Mouse (Mus musculus) spleen, postnatal 10 days (tissue): ENCODE measurements around the gene Cc2d1a.

ENCODE experiments used
- DNase-seq, 2 experiments: peaks; one replicate each; pipeline ENCODE4 v3.0.0; 2021 to 2022; ENCODE audit warnings: low spot score in 2 of 2

Cc2d1a gene

GRCm38 (mm10) chr8:84178592-84178991, 30.9 kb upstream of the Cc2d1a start:
- DNase-seq = no peak

- no peak for DNase-seq
Measured at GRCm38 (mm10) chr8:84177405-84177804, 29.7 kb upstream of the Cc2d1a start.

- DNase-seq = no peak
Measured at GRCm38 (mm10) chr8:84176560-84176959, 28.8 kb upstream of the Cc2d1a start.

GRCm38 (mm10) chr8:84173861-84174260, 26.1 kb upstream of the Cc2d1a start:
- DNase-seq = peak in 1 of 2 experiments; percentile 46

GRCm38 (mm10) chr8:84170096-84170495, 22.4 kb upstream of the Cc2d1a start:
- no peak for DNase-seq

GRCm38 (mm10) chr8:84167696-84168095, 20.0 kb upstream of the Cc2d1a start:
- DNase-seq = no peak

GRCm38 (mm10) chr8:84157620-84158019, 9.9 kb upstream of the Cc2d1a start:
- no peak for DNase-seq

GRCm38 (mm10) chr8:84149181-84149580, 1.4 kb upstream of the Cc2d1a start:
- DNase-seq = no peak

GRCm38 (mm10) chr8:84148531-84148850, 755 bp upstream of the Cc2d1a start:
- no peak for DNase-seq

- no peak for DNase-seq
Measured at GRCm38 (mm10) chr8:84147324-84147766, 391 bp downstream of the Cc2d1a start.

- DNase-seq = no peak
Measured at GRCm38 (mm10) chr8:84144636-84145245, 3.0 kb downstream of the Cc2d1a start.

- DNase-seq = no peak
Measured at GRCm38 (mm10) chr8:84140838-84141237, 6.9 kb downstream of the Cc2d1a start.

GRCm38 (mm10) chr8:84137848-84138247, 9.9 kb downstream of the Cc2d1a start:
- DNase-seq = no peak

- no peak for DNase-seq
Measured at GRCm38 (mm10) chr8:84132225-84132624, 15.5 kb downstream of the Cc2d1a start.

- DNase-seq = no peak
Measured at GRCm38 (mm10) chr8:84130806-84131205, 16.9 kb downstream of the Cc2d1a start.

GRCm38 (mm10) chr8:84128277-84128676, 19.5 kb downstream of the Cc2d1a start:
- DNase-seq = no peak

- peak in 1 of 2 experiments; percentile 31 for DNase-seq
Measured at GRCm38 (mm10) chr8:84127202-84127901, 20.4 kb downstream of the Cc2d1a start.

GRCm38 (mm10) chr8:84126742-84127141, 21.0 kb downstream of the Cc2d1a start:
- no peak for DNase-seq

GRCm38 (mm10) chr8:84125656-84126055, 22.1 kb downstream of the Cc2d1a start, which contains the start of gene Podnl1:
Gene Podnl1 (plus strand): TSS chr8:84125989.
- DNase-seq = no peak

- DNase-seq = no peak
Measured at GRCm38 (mm10) chr8:84122151-84122550, 25.6 kb downstream of the Cc2d1a start.

GRCm38 (mm10) chr8:84115646-84116045, 32.1 kb downstream of the Cc2d1a start:
- no peak for DNase-seq

GRCm38 (mm10) chr8:84106216-84107040, 41.3 kb downstream of the Cc2d1a start:
- no peak for DNase-seq

GRCm38 (mm10) chr8:84105676-84106075, 42.1 kb downstream of the Cc2d1a start:
- DNase-seq = no peak
